Mouse (Mus musculus): ENCODE results near the gene Sh2d5. TPM values are rescaled to one million over a fixed set of nuclear protein-coding genes. Genes with fewer than 3 reads are reported as not detected.
A peak's percentile ranks its signal among the peaks of the same experiment; 100 is the strongest.

Sh2d5 gene
- polyA plus RNA-seq, 2 experiments, result 0.77 to 1.6 TPM

DNA sequence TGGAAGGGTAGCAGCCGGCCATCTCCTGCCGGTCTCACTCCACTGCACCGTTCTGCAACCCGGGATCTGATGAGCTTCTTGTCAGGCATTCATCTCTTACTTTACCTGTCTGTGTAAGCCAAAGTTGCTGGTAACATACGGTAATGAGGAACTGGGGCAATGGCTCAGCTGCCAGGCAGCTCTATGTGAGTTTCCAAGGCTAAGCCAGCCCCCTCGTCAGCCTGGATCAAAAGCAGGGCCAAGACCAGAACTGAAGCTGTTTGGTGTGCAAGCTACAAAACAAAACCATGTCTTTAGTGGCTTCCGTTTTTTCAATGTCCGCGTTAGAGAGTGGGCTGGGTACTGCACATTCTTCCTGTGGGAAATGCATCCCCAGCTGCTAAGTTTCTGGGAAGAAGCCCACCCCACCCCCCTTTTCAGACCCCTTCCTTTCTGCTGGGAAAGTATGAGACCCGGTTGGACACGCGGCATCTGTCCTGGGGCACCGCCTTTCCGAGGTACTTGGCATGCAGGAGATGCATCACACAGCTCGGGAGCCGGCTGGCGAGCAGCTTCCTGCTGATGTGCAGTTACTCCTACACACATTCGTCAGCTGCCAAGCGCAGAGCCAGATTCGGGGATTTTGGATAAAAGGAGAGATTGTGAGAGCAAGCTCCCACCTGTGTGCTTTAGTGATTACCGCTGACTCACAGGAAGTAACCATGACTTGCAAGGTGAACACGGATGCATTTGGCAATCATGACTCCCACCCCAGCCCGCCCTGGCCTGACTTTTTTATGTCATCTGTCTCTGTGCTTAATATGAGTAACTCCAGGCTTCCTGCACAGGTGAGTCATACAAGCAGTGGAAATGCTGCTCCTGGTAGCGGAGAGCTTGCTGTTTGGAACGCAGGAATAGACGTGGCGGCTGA lies 3.2 kb upstream of the Sh2d5 start:
- Histone ChIP-seq H3K36me3 (ENCODE audit: control insufficient read depth, insufficient read depth, low read length) (peaks cover 57% of the 10 kb centered on the region), H3K4me3 (replicated peaks; ENCODE audit: low read length) (no peak overlapping the region), H3K27ac (replicated peaks; ENCODE audit: low read depth, low read length) (no peak overlapping the region), H3K9ac (ENCODE audit: low read depth, low read length, severe bottlenecking) (no peak overlapping the region), H3K9me3 (ENCODE audit: control insufficient read depth, low read length) (no peaks in the 10 kb centered on the region), H3K4me1 (ENCODE audit: control insufficient read depth, insufficient read depth, low read length) (peaks cover 19% of the 10 kb centered on the region), H3K4me2 (replicated peaks; ENCODE audit: low read depth, low read length, severe bottlenecking) (no peak overlapping the region), H3K27me3 (ENCODE audit: control insufficient read depth, insufficient read depth, low read length) (peaks cover 5% of the 10 kb centered on the region; the same call in 1 of the 2 replicates)
- no peak for TF ChIP-seq POLR2A (IDR thresholded peaks at IDR 0.05; ENCODE audit: borderline replicate concordance, extremely low read depth, insufficient read depth, insufficient read length)
- DNase-seq (ENCODE audit: low spot score) (no peak), ATAC-seq (ENCODE audit: low FRiP score, low read depth) (no peak)
- 75% methylated on average over 27 of the region's 27 CpGs for WGBS

DNA sequence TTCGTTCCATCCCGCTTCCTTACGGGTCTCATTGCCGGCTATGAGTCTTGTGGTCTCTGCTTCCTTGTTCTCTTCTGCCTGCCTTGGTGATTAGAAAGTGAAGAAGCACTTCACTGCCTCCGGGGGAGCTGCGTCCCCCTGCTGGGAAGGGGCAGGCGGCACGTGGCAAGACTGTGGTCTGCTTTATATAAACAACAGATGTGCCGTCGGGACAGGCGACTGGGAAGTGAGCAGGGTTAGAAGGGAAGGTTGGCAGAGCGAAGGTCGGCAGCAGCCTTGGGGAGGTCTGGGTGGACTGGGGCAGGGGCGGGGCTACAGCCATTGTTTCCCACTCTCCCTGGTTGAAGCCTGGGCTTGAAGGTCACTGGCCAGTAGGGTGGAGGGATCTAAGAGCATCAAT lies 1.6 kb downstream of the Sh2d5 start:
- Histone ChIP-seq H3K36me3 (ENCODE audit: control insufficient read depth, insufficient read depth, low read length) (peaks cover 11% of the 10 kb centered on the region), H3K4me1 (ENCODE audit: control insufficient read depth, insufficient read depth, low read length) (peaks cover 24% of the 10 kb centered on the region), H3K9ac (ENCODE audit: low read depth, low read length, severe bottlenecking) (no peak overlapping the region), H3K4me2 (replicated peaks; ENCODE audit: low read depth, low read length, severe bottlenecking) (peak overlapping the region; percentile 45), H3K27me3 (ENCODE audit: control insufficient read depth, insufficient read depth, low read length) (peaks cover 11% of the 10 kb centered on the region; the same call in 1 of the 2 replicates), H3K27ac (replicated peaks; ENCODE audit: low read depth, low read length) (no peak overlapping the region), H3K9me3 (ENCODE audit: control insufficient read depth, low read length) (no peaks in the 10 kb centered on the region), H3K4me3 (replicated peaks; ENCODE audit: low read length) (peak overlapping the region; percentile 18)
- TF ChIP-seq POLR2A (IDR thresholded peaks at IDR 0.05; ENCODE audit: borderline replicate concordance, extremely low read depth, insufficient read depth, insufficient read length), result no peak
- DNase-seq (ENCODE audit: low spot score) (no peak), ATAC-seq (ENCODE audit: low FRiP score, low read depth) (no peak)
- under 1% methylated on average over 14 of the region's 14 CpGs for WGBS

DNA sequence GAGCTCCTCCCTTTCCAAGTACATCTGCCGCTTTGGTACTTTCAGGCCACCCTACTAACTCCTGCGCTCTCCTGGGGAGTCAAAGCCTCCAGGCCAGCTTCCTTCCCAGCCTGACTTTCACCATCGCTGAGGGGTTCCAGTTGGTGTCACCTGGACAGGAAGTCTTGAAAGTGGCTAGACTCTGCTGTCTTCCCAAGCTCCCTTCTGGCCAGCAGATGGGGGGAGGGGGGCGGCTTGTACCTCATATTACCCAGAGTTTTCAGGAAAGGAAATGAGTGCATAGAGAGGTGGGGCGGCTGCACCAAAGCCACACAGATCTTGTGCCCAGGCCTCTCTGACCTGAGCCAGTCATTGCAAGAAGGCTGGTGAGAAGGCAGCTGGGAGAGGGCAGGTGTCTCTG lies 2.0 kb downstream of the Sh2d5 start:
- Histone ChIP-seq H3K4me1 (ENCODE audit: control insufficient read depth, insufficient read depth, low read length) (peaks cover 24% of the 10 kb centered on the region), H3K36me3 (ENCODE audit: control insufficient read depth, insufficient read depth, low read length) (peaks cover 7% of the 10 kb centered on the region), H3K4me3 (replicated peaks; ENCODE audit: low read length) (peak overlapping the region; percentile 18), H3K27me3 (ENCODE audit: control insufficient read depth, insufficient read depth, low read length) (peaks cover 11% of the 10 kb centered on the region; the same call in 1 of the 2 replicates), H3K27ac (replicated peaks; ENCODE audit: low read depth, low read length) (no peak overlapping the region), H3K4me2 (replicated peaks; ENCODE audit: low read depth, low read length, severe bottlenecking) (peak overlapping the region; percentile 45), H3K9me3 (ENCODE audit: control insufficient read depth, low read length) (no peaks in the 10 kb centered on the region), H3K9ac (ENCODE audit: low read depth, low read length, severe bottlenecking) (no peak overlapping the region)
- DNase-seq (ENCODE audit: low spot score) (no peak), ATAC-seq (ENCODE audit: low FRiP score, low read depth) (no peak)
- TF ChIP-seq POLR2A (IDR thresholded peaks at IDR 0.05; ENCODE audit: borderline replicate concordance, extremely low read depth, insufficient read depth, insufficient read length), result no peak
- WGBS, result 5% methylated on average over 5 of the region's 5 CpGs

DNA sequence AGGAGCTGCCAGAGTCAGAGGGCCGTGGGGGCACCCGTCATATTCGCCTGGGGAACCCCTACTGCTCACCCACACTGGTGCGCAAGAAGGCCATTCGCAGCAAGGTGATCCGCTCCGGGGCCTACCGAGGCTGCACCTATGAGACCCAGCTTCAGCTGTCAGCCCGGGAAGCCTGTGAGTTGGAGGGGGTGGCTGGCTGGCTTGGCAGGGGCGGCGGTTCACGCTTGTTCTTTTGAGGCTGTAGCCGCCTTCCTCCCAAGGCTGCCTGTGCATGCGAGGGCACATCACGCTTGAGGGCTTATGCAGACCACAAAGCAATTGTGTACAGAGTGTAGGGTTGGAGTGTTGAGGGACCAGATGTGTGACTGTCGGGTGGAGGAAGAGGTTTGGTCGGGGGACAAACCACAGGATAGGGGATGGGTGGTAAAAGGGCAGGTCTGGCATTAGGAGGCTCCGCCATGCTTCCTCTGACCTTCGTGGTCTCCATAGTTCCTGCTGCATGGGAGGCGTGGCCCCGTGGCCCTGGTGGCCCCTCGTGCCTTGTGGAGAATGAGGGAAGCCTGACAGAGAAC lies 7.0 kb downstream of the Sh2d5 start:
- 77% methylated on average over 22 of the region's 22 CpGs for WGBS
- Histone ChIP-seq H3K27me3 (ENCODE audit: control insufficient read depth, insufficient read depth, low read length) (0 out of 2 replicates have a peak, but pooled peaks cover 5% of the 10 kb centered on the region), H3K9me3 (ENCODE audit: control insufficient read depth, low read length) (no peaks in the 10 kb centered on the region), H3K4me2 (replicated peaks; ENCODE audit: low read depth, low read length, severe bottlenecking) (no peak overlapping the region), H3K4me1 (ENCODE audit: control insufficient read depth, insufficient read depth, low read length) (peaks cover 3% of the 10 kb centered on the region), H3K4me3 (replicated peaks; ENCODE audit: low read length) (no peak overlapping the region), H3K36me3 (ENCODE audit: control insufficient read depth, insufficient read depth, low read length) (no peaks in the 10 kb centered on the region), H3K9ac (ENCODE audit: low read depth, low read length, severe bottlenecking) (no peak overlapping the region), H3K27ac (replicated peaks; ENCODE audit: low read depth, low read length) (no peak overlapping the region)
- TF ChIP-seq POLR2A (IDR thresholded peaks at IDR 0.05; ENCODE audit: borderline replicate concordance, extremely low read depth, insufficient read depth, insufficient read length), result no peak
- ATAC-seq (ENCODE audit: low FRiP score, low read depth) (no peak), DNase-seq (ENCODE audit: low spot score) (no peak)

DNA sequence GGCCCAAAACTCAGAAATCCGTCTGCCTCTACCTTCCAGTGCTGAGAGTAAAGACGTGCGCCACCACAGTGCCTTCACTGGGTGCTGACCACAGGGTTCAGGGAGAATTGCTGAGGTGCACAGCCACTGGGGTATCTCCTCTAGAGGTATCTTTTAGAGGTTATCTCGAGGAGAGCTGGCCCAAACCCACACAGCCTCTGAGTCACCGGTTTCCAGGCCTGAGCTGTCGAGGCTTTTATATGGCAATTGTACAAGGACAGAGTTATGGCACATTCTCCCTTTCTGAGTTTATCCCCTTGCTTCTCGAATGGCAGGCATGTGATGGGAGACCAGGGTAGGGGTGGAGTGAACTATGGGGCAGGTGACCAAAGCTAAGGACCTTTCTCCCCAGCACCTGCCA lies 8.5 kb downstream of the Sh2d5 start:
- Histone ChIP-seq H3K36me3 (ENCODE audit: control insufficient read depth, insufficient read depth, low read length) (no peaks in the 10 kb centered on the region), H3K4me2 (replicated peaks; ENCODE audit: low read depth, low read length, severe bottlenecking) (no peak overlapping the region), H3K27me3 (ENCODE audit: control insufficient read depth, insufficient read depth, low read length) (no peaks in the 10 kb centered on the region), H3K9ac (ENCODE audit: low read depth, low read length, severe bottlenecking) (no peak overlapping the region), H3K4me1 (ENCODE audit: control insufficient read depth, insufficient read depth, low read length) (0 out of 2 replicates have a peak, but pooled peaks cover 5% of the 10 kb centered on the region), H3K4me3 (replicated peaks; ENCODE audit: low read length) (no peak overlapping the region), H3K27ac (replicated peaks; ENCODE audit: low read depth, low read length) (no peak overlapping the region), H3K9me3 (ENCODE audit: control insufficient read depth, low read length) (no peaks in the 10 kb centered on the region)
- no peak for TF ChIP-seq POLR2A (IDR thresholded peaks at IDR 0.05; ENCODE audit: borderline replicate concordance, extremely low read depth, insufficient read depth, insufficient read length)
- ATAC-seq (ENCODE audit: low FRiP score, low read depth) (no peak), DNase-seq (ENCODE audit: low spot score) (no peak)
- 78% methylated on average over 7 of the region's 7 CpGs for WGBS
